Mouse (Mus musculus): ENCODE results near the gene Adamtsl5.

Adamtsl5 gene

DNA sequence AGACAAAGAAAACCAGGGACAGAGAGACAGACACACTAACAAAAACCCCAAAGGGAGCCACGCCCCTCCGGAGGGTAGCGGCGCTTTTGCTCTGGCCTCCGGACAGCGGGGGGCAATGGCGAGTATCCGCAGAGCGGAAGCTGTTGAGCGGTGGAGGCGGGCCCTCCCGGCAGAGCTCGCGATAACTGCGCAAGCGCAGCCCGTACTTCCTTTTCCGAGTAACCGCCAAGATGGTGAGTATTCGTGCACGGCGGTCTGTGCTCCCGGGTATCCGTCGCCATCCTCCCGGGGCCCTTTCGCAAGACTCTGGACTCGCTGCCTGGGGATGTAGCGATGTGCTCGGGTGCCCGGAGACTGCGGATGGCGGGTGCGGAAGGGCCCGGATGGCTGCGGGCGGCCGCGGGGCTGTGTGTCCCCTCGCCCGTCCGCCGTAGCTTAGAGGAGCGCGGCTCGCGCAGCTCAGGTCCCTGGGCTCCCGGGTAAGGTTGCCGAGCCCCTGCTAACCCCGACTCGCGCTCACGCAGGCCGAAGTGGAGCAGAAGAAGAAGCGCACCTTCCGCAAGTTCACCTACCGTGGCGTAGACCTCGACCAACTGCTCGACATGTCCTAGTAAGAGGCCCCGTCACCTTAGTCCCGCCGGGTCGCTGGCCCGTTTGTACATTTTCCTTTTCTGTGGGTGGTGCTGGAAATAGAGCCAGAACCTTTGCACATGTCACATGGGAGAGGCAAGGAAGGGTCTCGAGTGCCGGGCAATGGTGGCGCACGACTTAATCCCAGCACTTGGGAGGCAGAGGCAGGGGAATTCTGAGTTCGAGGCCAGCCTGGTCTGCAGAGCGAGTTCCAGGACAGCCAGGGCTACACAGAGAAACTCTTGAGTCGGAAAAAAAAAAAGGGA lies 55.7 kb downstream of the Adamtsl5 start, which contains the start of gene Rps15:
Gene Rps15, plus strand, starts transcription at position 203 of the 896 bp plus-strand sequence.
- DNase-seq = peak; percentile 88 to 89

All from thymus, adult 18-20 months (tissue).